Mouse (Mus musculus) neural tube, embryonic 14.5 days (tissue): ENCODE results near the gene Fut1. TPM values are rescaled to one million over a fixed set of nuclear protein-coding genes. Genes with fewer than 3 reads are reported as not detected.

Experiments
- ATAC-seq: fragments of 200-750 bp; cut with Nextera tagmentation; 2 replicates; pipeline ENCODE4 v1.8.0; 2017; ENCODE audit warnings: low read depth, mild to moderate bottlenecking, moderate TSS enrichment, moderate library complexity
- H3K27ac ChIP-seq: fragments of 300-500 bp; sonication (generic); 2 replicates; pipeline ENCODE4 v1.5.1; 2014; ENCODE audit warnings: low read depth, mild to moderate bottlenecking, control low read depth, low read length, moderate library complexity, mixed read lengths
- H3K27me3 ChIP-seq: fragments of 300-500 bp; sonication (generic); 2 replicates; pipeline ENCODE4 v1.6.1; 2014; ENCODE audit warnings: low read length; ENCODE audit not compliant: control insufficient read depth, insufficient read depth
- H3K36me3 ChIP-seq: fragments of 300-500 bp; sonication (generic); 2 replicates; pipeline ENCODE4 v1.6.1; 2014; ENCODE audit warnings: low read length, mixed read lengths; ENCODE audit not compliant: control insufficient read depth, insufficient read depth
- H3K4me1 ChIP-seq: fragments of 300-500 bp; sonication (generic); 2 replicates; pipeline ENCODE4 v1.6.1; 2014; ENCODE audit warnings: low read length; ENCODE audit not compliant: control insufficient read depth, insufficient read depth
- H3K4me2 ChIP-seq: fragments of 300-500 bp; sonication (generic); 2 replicates; pipeline ENCODE4 v1.6.1; 2014; ENCODE audit warnings: mild to moderate bottlenecking, low read depth, low read length, control low read depth
- H3K4me3 ChIP-seq: fragments of 300-500 bp; sonication (generic); 2 replicates; pipeline ENCODE4 v1.5.1; 2014; ENCODE audit warnings: low read depth, low read length, control low read depth, mixed read lengths
- H3K9ac ChIP-seq: fragments of 300-500 bp; sonication (generic); replicated peaks from 2 replicates; pipeline ENCODE4 v1.6.1; 2014; ENCODE audit warnings: low read depth, mild to moderate bottlenecking, control low read depth, low read length, mixed read lengths
- H3K9me3 ChIP-seq: fragments of 300-500 bp; sonication (generic); 2 replicates; pipeline ENCODE4 v1.6.1; 2016; ENCODE audit warnings: low read length; ENCODE audit not compliant: control insufficient read depth
- WGBS: fragments of 180-500 bp; shearing (Covaris S2); extraction: QIAGEN DNeasy Blood & Tissue Kit; methylation state at CpG from one replicate; pipeline ENCODE4 v1.1.7; 2014; 5-methylcytosine and 5-hydroxymethylcytosine counted together
- polyA plus RNA-seq: library from polyadenylated mRNA; unstranded; fragments of >200 nt; fragmentation: Nextera tagmentation; extraction: Ambion mirVana; gene quantifications from 2 replicates; pipeline ENCODE4 v1.2.1, GENCODE M21; 2014

Gene Fut1
- polyA plus RNA-seq, 1 experiment from 2014 or later: not detected

GRCm38 (mm10) chr7:45597013-45597412, 20.1 kb upstream of the Fut1 start:
- no peaks in the 10 kb centered on the region for H3K4me1 ChIP-seq
- no peaks in the 10 kb centered on the region for H3K36me3 ChIP-seq
- H3K4me3 ChIP-seq: no peak overlapping the region
- no peak overlapping the region for H3K9ac ChIP-seq
- 92% methylated on average over 5 of the region's 5 CpGs for WGBS
- no peak overlapping the region for H3K4me2 ChIP-seq
- ATAC-seq: no peak
- no peaks in the 10 kb centered on the region for H3K9me3 ChIP-seq
- no peak overlapping the region for H3K27ac ChIP-seq
- H3K27me3 ChIP-seq: no peaks in the 10 kb centered on the region

- ATAC-seq: no peak
- H3K4me2 ChIP-seq: no peak overlapping the region
- no peaks in the 10 kb centered on the region for H3K4me1 ChIP-seq
- no peak overlapping the region for H3K27ac ChIP-seq
- H3K27me3 ChIP-seq: no peaks in the 10 kb centered on the region
- no peak overlapping the region for H3K9ac ChIP-seq
- H3K36me3 ChIP-seq: no peaks in the 10 kb centered on the region
- WGBS: 87% methylated on average over 6 of the region's 6 CpGs
- no peaks in the 10 kb centered on the region for H3K9me3 ChIP-seq
- H3K4me3 ChIP-seq: no peak overlapping the region
Measured at GRCm38 (mm10) chr7:45597527-45597926, 19.6 kb upstream of the Fut1 start.

GRCm38 (mm10) chr7:45598960-45599879, 17.9 kb upstream of the Fut1 start:
- Histone ChIP-seq H3K36me3 (no peaks in the 10 kb centered on the region), H3K27me3 (no peaks in the 10 kb centered on the region), H3K4me2 (no peak overlapping the region), H3K9ac (no peak overlapping the region), H3K4me3 (no peak overlapping the region), H3K9me3 (no peaks in the 10 kb centered on the region), H3K4me1 (no peaks in the 10 kb centered on the region), H3K27ac (no peak overlapping the region)
- WGBS: 50% methylated on average over 18 of the region's 18 CpGs
- ATAC-seq: no peak

- no peaks in the 10 kb centered on the region for H3K9me3 ChIP-seq
- H3K4me1 ChIP-seq: no peaks in the 10 kb centered on the region
- WGBS: 86% methylated on average over 9 of the region's 9 CpGs
- ATAC-seq: no peak
- H3K27ac ChIP-seq: no peak overlapping the region
- no peaks in the 10 kb centered on the region for H3K27me3 ChIP-seq
- H3K36me3 ChIP-seq: no peaks in the 10 kb centered on the region
- H3K4me2 ChIP-seq: no peak overlapping the region
- H3K4me3 ChIP-seq: no peak overlapping the region
- no peak overlapping the region for H3K9ac ChIP-seq
Measured at GRCm38 (mm10) chr7:45605704-45606289, 11.3 kb upstream of the Fut1 start.

- WGBS: 94% methylated on average over 1 of the region's 1 CpGs
- no peak for ATAC-seq
- Histone ChIP-seq H3K4me1 (no peaks in the 10 kb centered on the region), H3K4me2 (no peak overlapping the region), H3K4me3 (no peak overlapping the region), H3K27ac (no peak overlapping the region), H3K9me3 (no peaks in the 10 kb centered on the region), H3K9ac (no peak overlapping the region), H3K36me3 (no peaks in the 10 kb centered on the region), H3K27me3 (no peaks in the 10 kb centered on the region)
Measured at GRCm38 (mm10) chr7:45609511-45609910, 7.6 kb upstream of the Fut1 start.

GRCm38 (mm10) chr7:45616277-45616676, 812 bp upstream of the Fut1 start:
- no peak overlapping the region for H3K4me2 ChIP-seq
- H3K4me1 ChIP-seq: no peaks in the 10 kb centered on the region
- H3K36me3 ChIP-seq: no peaks in the 10 kb centered on the region
- no peak overlapping the region for H3K4me3 ChIP-seq
- H3K9ac ChIP-seq: no peak overlapping the region
- no peak overlapping the region for H3K27ac ChIP-seq
- no peak for ATAC-seq
- H3K27me3 ChIP-seq: peaks cover 11% of the 10 kb centered on the region
- WGBS: 26% methylated on average over 6 of the region's 6 CpGs
- H3K9me3 ChIP-seq: no peaks in the 10 kb centered on the region

- Histone ChIP-seq H3K27ac (no peak overlapping the region), H3K4me3 (no peak overlapping the region), H3K4me2 (no peak overlapping the region), H3K36me3 (no peaks in the 10 kb centered on the region), H3K9me3 (no peaks in the 10 kb centered on the region), H3K9ac (no peak overlapping the region), H3K4me1 (no peaks in the 10 kb centered on the region), H3K27me3 (peaks cover 11% of the 10 kb centered on the region)
- 90% methylated on average over 5 of the region's 5 CpGs for WGBS
- no peak for ATAC-seq
Measured at GRCm38 (mm10) chr7:45618316-45618715, 1.2 kb downstream of the Fut1 start.

GRCm38 (mm10) chr7:45619592-45619991, 2.5 kb downstream of the Fut1 start:
- H3K9ac ChIP-seq: no peak overlapping the region
- no peaks in the 10 kb centered on the region for H3K9me3 ChIP-seq
- H3K27ac ChIP-seq: no peak overlapping the region
- H3K4me2 ChIP-seq: no peak overlapping the region
- WGBS: 91% methylated on average over 5 of the region's 5 CpGs
- peaks cover 11% of the 10 kb centered on the region for H3K27me3 ChIP-seq
- ATAC-seq: no peak
- no peak overlapping the region for H3K4me3 ChIP-seq
- no peaks in the 10 kb centered on the region for H3K4me1 ChIP-seq
- H3K36me3 ChIP-seq: no peaks in the 10 kb centered on the region

- H3K4me1 ChIP-seq: no peaks in the 10 kb centered on the region
- no peaks in the 10 kb centered on the region for H3K36me3 ChIP-seq
- H3K4me3 ChIP-seq: no peak within 1 kb of the TSS
- ATAC-seq: no peak
- H3K27ac ChIP-seq: no peak within 1 kb of the TSS
- peaks cover 11% of the 10 kb centered on the region for H3K27me3 ChIP-seq
- WGBS: 34% methylated on average over 9 of the region's 9 CpGs
- no peak within 1 kb of the TSS for H3K4me2 ChIP-seq
- H3K9ac ChIP-seq: no peak within 1 kb of the TSS
- no peaks in the 10 kb centered on the region for H3K9me3 ChIP-seq
Measured at GRCm38 (mm10) chr7:45621443-45621842, 4.4 kb downstream of the Fut1 start, which contains the start of gene Izumo1. TSS of gene Izumo1 (plus strand) at chr7:45621811.
